Mouse (Mus musculus) right cerebral cortex, postnatal 10 days (tissue): ENCODE measurements around the gene Myocos.
A peak's percentile ranks its signal among the peaks of the same experiment; 100 is the strongest.

Experiments
- DNase-seq, 2 experiments: peaks; one replicate each; pipeline ENCODE4 v3.0.0; 2021; ENCODE audit warnings: low spot score in 2 of 2

Gene Myocos

DNA sequence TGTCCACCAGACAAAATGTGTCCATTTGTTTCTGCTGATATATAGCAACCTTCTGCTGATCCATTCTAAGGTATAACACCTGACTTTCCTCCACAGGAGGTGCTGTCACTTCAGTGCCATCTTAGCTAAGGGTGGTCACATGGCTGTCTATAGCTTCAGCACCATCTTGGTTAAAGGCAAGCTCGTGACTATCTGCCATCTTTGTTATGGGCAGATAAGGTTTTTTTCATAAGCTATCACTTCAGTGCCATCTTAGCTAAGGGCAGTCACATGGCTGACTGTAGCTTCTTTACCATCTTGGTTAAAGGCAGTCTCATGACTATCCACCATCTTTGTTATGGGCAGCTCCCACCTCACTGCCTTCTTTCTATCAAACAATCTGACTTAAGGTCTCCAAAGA is 42.5 kb downstream of the Myocos start:
- DNase-seq: peak; percentile 65 to 77

DNA sequence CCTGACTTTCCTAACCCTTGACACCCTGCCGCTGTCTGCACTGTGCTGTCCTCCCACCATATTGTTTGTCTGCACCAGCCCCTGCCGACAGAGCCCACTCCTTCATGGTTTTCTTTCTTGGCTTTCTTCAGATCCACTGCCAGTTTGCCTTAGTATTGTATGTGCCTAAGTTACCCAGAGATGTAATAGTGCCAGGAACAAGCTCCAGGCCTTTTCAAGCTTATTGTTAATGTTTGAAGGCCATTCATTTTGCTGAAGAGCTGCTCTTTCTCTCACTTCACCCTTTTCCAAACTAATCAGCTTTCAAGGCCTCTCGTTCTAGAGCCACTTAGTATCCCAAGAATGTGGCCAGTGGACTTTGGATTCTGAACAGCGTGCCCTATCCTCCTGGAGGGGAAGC is 46.8 kb downstream of the Myocos start:
- no peak for DNase-seq

DNA sequence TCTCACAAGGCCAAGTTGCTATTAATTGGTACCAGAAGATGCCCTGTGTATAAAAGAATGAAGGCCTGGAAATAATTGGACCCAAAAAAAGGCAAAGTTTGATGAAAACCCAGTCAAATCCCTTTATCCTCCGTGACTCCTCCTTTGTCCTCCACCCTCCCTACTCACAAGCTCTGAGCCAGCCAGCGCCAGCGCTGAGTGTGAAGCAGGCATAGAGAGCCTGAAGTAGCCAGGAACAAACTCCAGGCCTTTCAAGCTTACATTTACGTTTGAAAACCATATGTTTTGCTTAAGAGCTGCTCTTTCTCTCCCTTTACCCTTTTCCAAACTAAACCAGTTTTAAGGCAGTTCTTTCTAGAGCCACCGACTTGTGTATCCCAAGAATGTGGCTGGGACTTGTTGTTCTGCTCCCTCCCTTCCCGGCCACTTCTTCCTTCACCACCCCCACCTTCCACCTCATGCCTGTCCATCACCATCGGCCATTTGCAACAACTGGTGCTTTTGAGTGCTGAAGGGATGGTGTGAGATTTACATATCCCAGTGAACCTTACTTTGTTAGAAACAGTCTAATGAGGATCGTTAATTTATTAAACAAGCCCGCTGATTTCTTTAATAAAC is 48.3 kb downstream of the Myocos start:
- no peak for DNase-seq

DNA sequence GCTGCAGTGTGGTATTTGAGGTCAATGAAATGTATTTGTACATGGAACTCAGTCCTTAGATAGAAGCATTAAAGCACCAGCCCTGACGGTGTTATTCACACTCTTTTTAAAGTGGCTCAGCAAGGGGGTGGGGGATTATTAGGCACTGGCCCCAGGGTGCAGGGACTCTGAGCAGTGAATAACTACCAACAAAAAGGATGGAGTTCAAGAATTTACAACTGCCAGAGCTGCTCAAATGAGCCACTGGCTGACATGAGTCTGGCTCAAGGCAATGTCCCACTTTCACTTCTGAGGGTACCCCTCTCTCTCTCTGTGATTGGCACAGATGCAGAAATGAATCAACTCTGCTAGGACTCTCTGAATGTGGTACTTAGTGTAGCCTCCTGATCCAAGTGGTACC is 49.9 kb downstream of the Myocos start:
- DNase-seq: no peak

DNA sequence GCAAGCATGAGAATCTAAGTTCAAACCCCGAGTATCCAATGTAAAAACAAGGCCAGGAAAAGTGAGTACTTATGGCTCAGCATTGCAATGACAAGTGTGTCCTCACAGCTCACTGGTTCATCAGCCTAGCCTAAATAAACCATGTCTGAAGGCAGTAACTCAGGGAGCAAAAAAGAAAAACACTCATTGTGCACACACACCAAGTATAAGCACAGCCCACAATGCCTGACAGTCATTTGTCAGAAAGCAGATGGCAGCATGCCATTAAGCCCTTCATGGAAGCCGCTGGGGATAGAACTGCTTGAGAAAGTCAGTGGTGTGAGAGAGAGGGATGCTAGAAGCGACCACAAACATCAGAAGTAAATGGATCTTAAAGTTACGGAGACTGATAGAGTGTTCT is 56.7 kb downstream of the Myocos start:
- DNase-seq: peak in 1 of 2 experiments; percentile 32

DNA sequence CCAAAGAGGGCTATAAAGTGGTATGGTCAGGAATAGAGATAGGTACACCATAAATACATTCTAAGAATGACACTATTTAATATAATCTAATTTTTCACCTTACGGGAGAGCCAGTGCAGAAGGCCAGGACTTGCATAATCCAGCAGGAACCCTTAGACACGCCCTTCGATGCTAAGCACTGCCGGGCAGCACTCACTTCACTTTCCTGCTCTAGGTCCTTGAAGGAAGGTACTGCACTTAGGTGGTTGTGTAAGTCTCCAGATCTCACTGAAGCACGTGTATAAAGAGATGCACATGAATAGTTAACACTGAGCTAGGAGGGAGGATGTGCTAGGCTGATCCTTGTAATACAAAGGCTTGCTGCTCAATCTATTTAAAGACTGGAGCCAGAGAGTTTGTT is 58.4 kb downstream of the Myocos start:
- DNase-seq: no peak

DNA sequence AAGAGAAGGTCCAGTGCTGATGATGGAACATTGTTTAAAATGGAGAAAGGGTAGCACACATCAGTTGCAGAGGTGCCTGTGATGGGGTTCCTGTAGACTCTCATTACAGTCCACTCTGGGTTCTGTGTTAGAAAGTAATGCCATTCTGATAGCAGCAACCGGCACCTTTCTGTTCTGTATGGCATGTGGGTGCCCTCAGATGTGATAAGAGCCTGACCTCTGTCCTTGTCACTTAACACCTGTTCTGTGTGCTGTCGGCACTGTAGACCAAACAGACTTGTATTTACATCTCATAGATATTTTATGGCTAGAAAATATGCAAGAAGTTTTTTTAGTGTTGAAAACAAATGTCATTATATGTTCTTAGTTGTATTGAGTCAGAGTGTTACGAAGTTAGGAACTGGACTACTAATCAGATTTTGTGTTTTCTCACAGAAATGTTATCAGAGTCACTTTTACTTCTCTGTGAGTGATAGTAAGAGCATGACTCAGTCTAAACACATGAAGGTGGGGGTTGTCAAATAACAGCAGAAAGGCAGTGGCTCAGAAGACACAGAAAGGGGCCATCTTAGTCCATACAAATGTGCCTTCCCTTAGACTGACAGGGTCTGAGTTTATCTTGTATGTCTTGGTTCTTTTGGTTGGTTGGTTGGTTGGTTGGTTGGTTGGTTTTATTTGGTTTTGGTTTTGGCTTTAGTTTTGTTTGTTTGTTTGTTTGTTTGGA is 60.5 kb downstream of the Myocos start:
- no peak for DNase-seq
